Mouse (Mus musculus) limb, embryonic 15.5 days (tissue): ENCODE results near the gene Apbb2. TPM values are rescaled to one million over a fixed set of nuclear protein-coding genes. Genes with fewer than 3 reads are reported as not detected.

Source experiments
- ATAC-seq: fragments of 200-750 bp; cut with Nextera tagmentation; 2 replicates; pipeline ENCODE4 v1.8.0; 2017; ENCODE audit warnings: low read depth, moderate TSS enrichment; ENCODE audit not compliant: insufficient number of reproducible peaks, low FRiP score, low TSS enrichment
- H3K27ac ChIP-seq: fragments of 300-500 bp; sonication (generic); 2 replicates; pipeline ENCODE4 v1.5.1; 2015; ENCODE audit warnings: moderate library complexity, mild to moderate bottlenecking, inconsistent platforms
- H3K27me3 ChIP-seq: fragments of 300-500 bp; sonication (generic); 2 replicates; pipeline ENCODE4 v1.6.1; 2015; ENCODE audit warnings: inconsistent platforms
- H3K36me3 ChIP-seq: fragments of 300-500 bp; sonication (generic); 2 replicates; pipeline ENCODE4 v1.6.1; 2015; ENCODE audit warnings: inconsistent platforms
- H3K4me1 ChIP-seq: fragments of 300-500 bp; sonication (generic); 2 replicates; pipeline ENCODE4 v1.6.1; 2015; ENCODE audit warnings: inconsistent platforms
- H3K4me2 ChIP-seq: fragments of 300-500 bp; sonication (generic); 2 replicates; pipeline ENCODE4 v1.6.1; 2015; ENCODE audit warnings: mild to moderate bottlenecking, inconsistent platforms
- H3K4me3 ChIP-seq: fragments of 300-500 bp; sonication (generic); 2 replicates; pipeline ENCODE4 v1.5.1; 2015; ENCODE audit warnings: mild to moderate bottlenecking, inconsistent platforms
- H3K9ac ChIP-seq: fragments of 300-500 bp; sonication (generic); 2 replicates; pipeline ENCODE4 v1.6.1; 2015; ENCODE audit warnings: inconsistent platforms
- H3K9me3 ChIP-seq: fragments of 300-500 bp; sonication (generic); 2 replicates; pipeline ENCODE4 v1.6.1; 2016; ENCODE audit warnings: inconsistent platforms
- WGBS: fragments of 180-500 bp; shearing (Covaris S2); methylation state at CpG from one replicate; pipeline ENCODE4 v1.1.7; 2015; 5-methylcytosine and 5-hydroxymethylcytosine counted together
- polyA plus RNA-seq: library from polyadenylated mRNA; unstranded; fragments of >200 nt; fragmentation: Nextera tagmentation; extraction: Ambion mirVana; gene quantifications from 2 replicates; pipeline ENCODE4 v1.2.1, GENCODE M21; 2015

Apbb2 gene
- polyA plus RNA-seq, 1 experiment from 2014 or later = 43.2 TPM

DNA sequence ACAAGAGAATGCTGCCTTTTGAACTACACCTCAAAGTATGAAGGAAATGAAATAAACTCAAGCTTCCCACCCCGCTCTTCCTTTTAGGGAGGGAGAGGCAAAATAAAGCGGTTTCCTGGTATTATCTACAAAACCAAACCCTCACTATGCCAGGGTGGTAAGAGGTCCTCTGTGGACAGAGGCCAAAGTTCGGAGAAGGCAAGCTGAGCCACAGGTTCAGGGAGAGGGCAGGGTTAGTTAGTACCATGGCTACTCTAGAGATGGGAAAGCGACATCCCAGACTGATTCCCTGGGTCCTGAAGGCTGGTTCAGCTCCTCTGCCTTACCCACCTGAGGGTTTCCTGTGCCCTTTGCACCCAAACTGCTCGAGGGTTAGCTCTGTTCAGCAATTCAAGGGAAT lies 159.7 kb downstream of the Apbb2 start:
- Histone ChIP-seq H3K4me1 (0 out of 2 replicates have a peak, but pooled peaks cover 5% of the 10 kb centered on the region), H3K4me2 (no peak overlapping the region), H3K4me3 (no peak overlapping the region), H3K9ac (no peak overlapping the region), H3K27ac (no peak overlapping the region), H3K27me3 (no peaks in the 10 kb centered on the region), H3K9me3 (no peaks in the 10 kb centered on the region), H3K36me3 (0 out of 2 replicates have a peak, but pooled peaks cover 7% of the 10 kb centered on the region)
- ATAC-seq = no peak
- 78% methylated on average over 5 of the region's 5 CpGs for WGBS

DNA sequence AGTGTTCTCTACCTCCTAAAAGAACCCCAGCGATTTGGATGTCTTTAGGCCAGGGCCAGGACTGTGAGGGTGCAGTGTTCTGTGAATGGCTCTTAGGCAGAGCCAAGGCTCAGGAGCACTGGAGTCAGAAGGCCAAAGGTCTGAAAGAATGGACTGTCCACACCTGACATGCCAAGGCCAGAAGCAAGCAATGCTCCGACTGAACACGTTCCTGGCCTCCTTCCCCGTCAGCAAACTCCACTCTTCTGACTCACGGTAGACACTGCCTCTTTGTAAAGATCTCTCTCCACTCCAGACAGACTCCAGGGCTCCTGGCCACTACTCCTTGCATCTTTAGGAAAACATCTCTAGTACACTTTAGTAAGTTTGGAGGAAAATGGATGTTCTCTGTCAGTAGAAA lies 163.3 kb downstream of the Apbb2 start:
- H3K27me3 ChIP-seq = no peaks in the 10 kb centered on the region
- 0 out of 2 replicates have a peak, but pooled peaks cover 5% of the 10 kb centered on the region for H3K4me1 ChIP-seq
- H3K9me3 ChIP-seq = no peaks in the 10 kb centered on the region
- ATAC-seq = no peak
- no peak overlapping the region for H3K9ac ChIP-seq
- no peak overlapping the region for H3K4me3 ChIP-seq
- H3K4me2 ChIP-seq = no peak overlapping the region
- peaks cover 13% of the 10 kb centered on the region for H3K36me3 ChIP-seq
- no peak overlapping the region for H3K27ac ChIP-seq
- 84% methylated on average over 5 of the region's 5 CpGs for WGBS

DNA sequence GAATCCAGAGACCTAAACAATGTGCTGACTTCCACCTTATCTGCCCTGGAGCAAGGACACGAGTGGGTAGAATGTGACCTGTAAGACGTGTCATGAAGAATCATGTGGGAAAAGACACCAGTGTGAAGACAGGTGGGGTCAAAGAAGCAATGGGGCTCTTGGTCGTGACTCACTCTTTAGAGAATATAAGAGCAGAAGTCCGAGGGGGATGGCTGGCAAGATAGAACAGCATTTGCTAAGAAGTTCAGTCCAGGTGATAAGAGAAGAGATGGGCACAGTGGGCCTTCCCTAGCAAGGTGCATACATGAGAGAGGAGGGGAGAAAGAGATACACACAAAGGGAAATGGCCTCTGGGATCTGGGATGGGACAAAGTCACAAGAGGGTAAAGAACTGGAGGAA lies 163.8 kb downstream of the Apbb2 start:
- no peak overlapping the region for H3K27ac ChIP-seq
- H3K4me2 ChIP-seq = no peak overlapping the region
- 0 out of 2 replicates have a peak, but pooled peaks cover 5% of the 10 kb centered on the region for H3K4me1 ChIP-seq
- no peak for ATAC-seq
- H3K27me3 ChIP-seq = no peaks in the 10 kb centered on the region
- no peak overlapping the region for H3K4me3 ChIP-seq
- peaks cover 15% of the 10 kb centered on the region for H3K36me3 ChIP-seq
- H3K9me3 ChIP-seq = no peaks in the 10 kb centered on the region
- 82% methylated on average over 4 of the region's 4 CpGs for WGBS
- H3K9ac ChIP-seq = no peak overlapping the region

DNA sequence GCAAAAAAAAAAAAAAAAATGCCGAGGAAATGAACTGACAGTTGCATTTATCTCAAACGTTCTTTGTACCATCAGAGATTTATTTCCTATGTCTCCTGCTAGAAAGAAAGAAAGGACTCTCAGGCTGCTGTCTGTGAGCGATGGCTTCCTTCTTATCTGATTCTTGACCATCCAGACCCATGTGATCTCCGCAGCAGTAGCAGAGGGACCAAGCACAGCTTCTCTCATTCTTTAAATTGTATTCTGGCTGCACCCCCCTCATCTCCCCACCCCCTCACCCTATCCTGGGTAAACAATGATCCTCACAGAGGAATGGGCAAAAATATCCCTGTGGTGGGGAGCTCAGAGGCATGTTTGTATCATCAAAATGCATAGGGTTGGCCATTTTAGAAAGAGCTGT lies 165.5 kb downstream of the Apbb2 start:
- H3K4me3 ChIP-seq = no peak overlapping the region
- H3K9me3 ChIP-seq = no peaks in the 10 kb centered on the region
- H3K4me1 ChIP-seq = 0 out of 2 replicates have a peak, but pooled peaks cover 2% of the 10 kb centered on the region
- no peak for ATAC-seq
- H3K27ac ChIP-seq = no peak overlapping the region
- 64% methylated on average over 4 of the region's 4 CpGs for WGBS
- H3K4me2 ChIP-seq = no peak overlapping the region
- no peaks in the 10 kb centered on the region for H3K27me3 ChIP-seq
- H3K36me3 ChIP-seq = peaks cover 15% of the 10 kb centered on the region
- H3K9ac ChIP-seq = no peak overlapping the region

DNA sequence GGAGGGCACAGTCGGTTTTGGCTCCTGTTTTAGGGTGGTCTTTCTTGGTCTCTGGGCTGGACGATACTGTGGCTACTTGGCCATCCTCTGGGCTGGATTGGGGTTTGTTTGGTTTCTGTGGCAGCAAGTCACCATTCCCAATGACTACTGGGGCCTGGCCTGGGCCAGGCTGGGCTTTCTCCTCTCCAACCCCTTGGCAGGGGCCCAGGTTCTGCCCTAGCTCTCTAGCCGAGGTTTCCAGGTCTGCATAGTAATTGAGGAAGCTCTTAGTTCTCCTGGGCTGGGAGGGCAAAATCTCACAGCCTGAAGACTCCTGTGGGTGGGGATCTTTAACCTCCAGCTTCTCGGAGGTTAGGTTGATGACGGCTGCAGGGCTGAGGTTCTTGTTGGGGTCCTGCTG lies 167.0 kb downstream of the Apbb2 start:
- whole genome bisulfite sequencing = 79% methylated on average over 5 of the region's 5 CpGs
- Histone ChIP-seq H3K9ac (no peak overlapping the region), H3K36me3 (peaks cover 15% of the 10 kb centered on the region), H3K4me2 (no peak overlapping the region), H3K27ac (no peak overlapping the region), H3K4me1 (0 out of 2 replicates have a peak, but pooled peaks cover 2% of the 10 kb centered on the region), H3K9me3 (no peaks in the 10 kb centered on the region), H3K4me3 (no peak overlapping the region), H3K27me3 (no peaks in the 10 kb centered on the region)
- no peak for ATAC-seq

DNA sequence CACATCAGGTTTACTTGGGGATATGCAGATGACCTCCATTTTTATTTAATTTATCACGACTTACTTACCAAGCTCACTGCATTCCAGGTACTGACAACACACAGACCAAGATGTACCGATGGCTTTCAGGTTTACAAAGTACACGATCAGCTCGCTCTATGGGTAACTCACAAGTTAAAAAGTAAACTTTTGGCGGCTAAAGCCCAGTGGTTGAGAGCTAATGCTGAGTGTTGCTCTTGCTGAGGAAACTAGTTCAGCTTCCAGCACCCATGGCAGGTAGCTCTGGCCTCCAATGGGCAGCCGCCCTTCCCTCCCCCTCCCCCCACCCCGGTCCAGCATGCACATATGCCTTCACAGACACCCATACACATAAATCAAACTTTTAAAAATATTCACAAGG lies 173.1 kb downstream of the Apbb2 start:
- Histone ChIP-seq H3K4me3 (no peak overlapping the region), H3K4me2 (no peak overlapping the region), H3K9ac (no peak overlapping the region), H3K4me1 (no peaks in the 10 kb centered on the region), H3K27me3 (no peaks in the 10 kb centered on the region), H3K27ac (no peak overlapping the region), H3K36me3 (peaks cover 5% of the 10 kb centered on the region; the same call in 1 of the 2 replicates), H3K9me3 (no peaks in the 10 kb centered on the region)
- WGBS = 88% methylated on average over 7 of the region's 7 CpGs
- ATAC-seq = no peak

DNA sequence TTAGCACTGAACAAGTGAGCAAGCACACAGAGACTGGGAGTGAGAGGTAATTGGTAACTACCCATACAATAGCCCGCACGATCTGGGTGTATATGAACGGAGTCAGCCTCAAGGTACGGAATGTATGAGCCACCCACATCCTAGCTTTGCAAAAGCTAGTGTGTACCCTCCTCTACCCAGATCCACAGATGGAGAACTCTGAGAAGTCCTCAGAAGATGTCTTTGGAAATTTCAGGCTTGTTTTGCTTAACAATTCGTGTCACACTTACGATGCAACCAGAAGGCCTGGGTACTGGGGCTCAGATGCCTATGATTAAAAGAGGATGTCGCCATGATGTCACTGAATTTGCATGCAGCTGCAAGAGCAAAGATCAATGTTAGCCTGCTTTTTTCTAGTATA lies 176.3 kb downstream of the Apbb2 start:
- 92% methylated on average over 7 of the region's 7 CpGs for WGBS
- H3K4me3 ChIP-seq = no peak overlapping the region
- H3K36me3 ChIP-seq = no peaks in the 10 kb centered on the region
- H3K4me2 ChIP-seq = no peak overlapping the region
- H3K9ac ChIP-seq = no peak overlapping the region
- H3K4me1 ChIP-seq = no peaks in the 10 kb centered on the region
- ATAC-seq = no peak
- H3K9me3 ChIP-seq = no peaks in the 10 kb centered on the region
- H3K27me3 ChIP-seq = no peaks in the 10 kb centered on the region
- H3K27ac ChIP-seq = no peak overlapping the region

DNA sequence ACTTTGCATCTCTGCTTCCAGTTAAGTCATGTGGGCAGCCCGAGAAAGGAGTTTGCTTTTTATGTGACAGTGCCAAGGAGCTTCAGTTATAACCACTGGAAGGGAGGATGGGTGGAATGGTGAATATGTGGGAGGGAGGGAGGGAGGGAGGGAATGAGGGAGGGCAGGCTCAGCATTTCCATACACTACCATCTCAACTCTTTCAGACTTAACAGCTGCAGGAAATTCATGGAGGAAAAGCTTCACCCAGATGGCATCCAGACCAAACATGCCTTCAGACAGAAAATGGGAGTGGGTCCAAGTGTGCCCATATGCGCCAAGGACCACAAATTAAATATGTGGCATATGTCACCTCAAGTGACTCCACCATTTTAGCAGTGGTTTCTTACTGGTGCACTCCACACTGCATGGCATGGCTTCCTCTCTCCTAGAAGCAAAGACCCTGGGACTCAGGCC lies 181.8 kb downstream of the Apbb2 start:
- 0 out of 2 replicates have a peak, but pooled peaks have one; percentile 58 for ATAC-seq
- peak overlapping the region; percentile 43 for H3K27ac ChIP-seq
- no peaks in the 10 kb centered on the region for H3K4me1 ChIP-seq
- no peaks in the 10 kb centered on the region for H3K27me3 ChIP-seq
- WGBS = 49% methylated on average over 2 of the region's 2 CpGs
- no peaks in the 10 kb centered on the region for H3K36me3 ChIP-seq
- no peak overlapping the region for H3K4me2 ChIP-seq
- no peak overlapping the region for H3K9ac ChIP-seq
- no peak overlapping the region for H3K4me3 ChIP-seq
- H3K9me3 ChIP-seq = no peaks in the 10 kb centered on the region

DNA sequence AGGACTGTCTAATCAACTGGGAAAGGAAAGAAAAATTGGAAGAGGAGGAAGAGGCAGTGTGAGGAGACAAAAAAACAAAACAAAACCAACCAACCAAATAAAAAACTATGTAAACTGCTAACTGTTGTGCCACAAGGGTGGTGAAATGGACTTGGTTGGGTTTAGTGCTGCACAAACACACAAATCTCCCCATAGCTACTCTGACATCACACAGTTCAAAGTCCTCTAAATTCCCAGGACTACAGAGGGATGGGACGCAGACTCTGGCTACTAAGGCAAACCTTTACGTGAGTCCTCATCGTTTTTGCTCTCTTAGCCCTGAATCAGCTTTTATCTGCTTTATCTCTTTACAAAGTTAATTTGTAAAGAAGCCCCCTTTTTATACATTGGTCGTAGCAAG lies 183.4 kb downstream of the Apbb2 start:
- H3K9me3 ChIP-seq = no peaks in the 10 kb centered on the region
- H3K4me2 ChIP-seq = no peak overlapping the region
- H3K36me3 ChIP-seq = no peaks in the 10 kb centered on the region
- 90% methylated on average over 4 of the region's 4 CpGs for WGBS
- no peak overlapping the region for H3K4me3 ChIP-seq
- no peak overlapping the region for H3K27ac ChIP-seq
- H3K27me3 ChIP-seq = no peaks in the 10 kb centered on the region
- no peaks in the 10 kb centered on the region for H3K4me1 ChIP-seq
- no peak overlapping the region for H3K9ac ChIP-seq
- no peak for ATAC-seq

DNA sequence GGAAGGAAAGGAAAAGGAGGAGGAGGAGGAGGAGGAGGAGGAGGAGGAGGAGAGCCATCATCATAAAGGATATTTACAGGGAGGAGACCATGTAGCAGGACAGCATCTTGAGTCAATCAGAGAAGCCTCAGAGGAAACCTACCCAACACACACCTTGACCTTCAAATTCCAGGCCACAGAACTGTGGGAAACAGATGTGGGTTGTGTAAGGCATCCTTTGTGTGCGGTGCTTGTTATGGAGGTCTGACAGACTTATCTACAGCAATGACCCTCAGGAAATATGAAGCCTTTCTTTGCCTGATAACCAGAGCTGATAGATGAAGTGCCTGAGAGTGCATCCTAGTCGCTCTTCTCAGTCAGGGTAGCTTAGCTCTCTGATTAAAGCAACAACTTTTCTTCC lies 189.5 kb downstream of the Apbb2 start:
- no peak overlapping the region for H3K4me3 ChIP-seq
- no peaks in the 10 kb centered on the region for H3K36me3 ChIP-seq
- no peak for ATAC-seq
- no peak overlapping the region for H3K9ac ChIP-seq
- H3K27me3 ChIP-seq = no peaks in the 10 kb centered on the region
- H3K4me1 ChIP-seq = peaks cover 7% of the 10 kb centered on the region; the same call in 1 of the 2 replicates
- H3K4me2 ChIP-seq = no peak overlapping the region
- no peak overlapping the region for H3K27ac ChIP-seq
- 70% methylated on average over 2 of the region's 2 CpGs for WGBS
- no peaks in the 10 kb centered on the region for H3K9me3 ChIP-seq

DNA sequence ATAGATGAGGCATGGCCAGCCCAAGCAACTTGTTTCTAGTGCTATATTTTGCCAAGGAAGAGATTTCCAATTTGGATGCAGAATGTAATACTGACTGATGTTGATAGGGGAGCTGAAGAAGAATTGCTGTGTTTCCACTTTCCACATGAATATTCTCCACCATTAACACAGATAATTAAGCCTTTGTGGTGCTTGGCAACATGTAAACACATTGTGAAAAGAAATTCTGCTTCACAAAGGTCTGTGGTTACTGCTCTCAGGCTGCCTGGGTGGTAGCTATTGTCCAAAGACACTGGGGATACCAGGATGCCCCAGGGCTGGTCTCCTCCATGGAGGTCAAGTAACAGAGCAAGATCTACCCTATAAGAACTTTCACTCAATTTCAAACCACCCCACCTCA lies 190.5 kb downstream of the Apbb2 start:
- ATAC-seq = no peak
- no peak overlapping the region for H3K4me3 ChIP-seq
- no peak overlapping the region for H3K4me2 ChIP-seq
- H3K9ac ChIP-seq = no peak overlapping the region
- H3K27ac ChIP-seq = no peak overlapping the region
- no peaks in the 10 kb centered on the region for H3K27me3 ChIP-seq
- H3K36me3 ChIP-seq = no peaks in the 10 kb centered on the region
- peaks cover 7% of the 10 kb centered on the region; the same call in 1 of the 2 replicates for H3K4me1 ChIP-seq
- H3K9me3 ChIP-seq = no peaks in the 10 kb centered on the region

DNA sequence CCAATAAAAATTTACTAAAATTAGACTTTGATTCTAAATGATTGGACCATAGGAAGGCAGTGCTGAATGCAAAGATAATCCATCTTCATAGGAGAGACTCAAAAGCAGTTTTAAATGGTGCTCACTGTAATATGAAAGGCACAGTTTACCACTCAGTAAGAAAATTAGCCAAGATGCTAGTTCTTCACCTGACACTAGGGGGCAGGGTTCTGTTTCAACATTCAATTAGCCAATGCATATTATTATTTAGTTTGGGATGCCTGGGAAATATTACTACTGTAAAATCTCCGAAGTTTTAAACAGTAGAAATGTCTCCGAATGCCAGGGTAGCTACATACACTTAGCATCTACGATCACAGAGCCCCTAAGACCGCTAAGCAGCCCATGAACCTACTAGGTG lies 194.7 kb downstream of the Apbb2 start:
- no peaks in the 10 kb centered on the region for H3K9me3 ChIP-seq
- no peak overlapping the region for H3K9ac ChIP-seq
- WGBS = 65% methylated on average over 4 of the region's 4 CpGs
- H3K27me3 ChIP-seq = no peaks in the 10 kb centered on the region
- H3K4me1 ChIP-seq = peaks cover 7% of the 10 kb centered on the region; the same call in 1 of the 2 replicates
- ATAC-seq = no peak
- no peak overlapping the region for H3K4me2 ChIP-seq
- no peak overlapping the region for H3K27ac ChIP-seq
- no peak overlapping the region for H3K4me3 ChIP-seq
- no peaks in the 10 kb centered on the region for H3K36me3 ChIP-seq

DNA sequence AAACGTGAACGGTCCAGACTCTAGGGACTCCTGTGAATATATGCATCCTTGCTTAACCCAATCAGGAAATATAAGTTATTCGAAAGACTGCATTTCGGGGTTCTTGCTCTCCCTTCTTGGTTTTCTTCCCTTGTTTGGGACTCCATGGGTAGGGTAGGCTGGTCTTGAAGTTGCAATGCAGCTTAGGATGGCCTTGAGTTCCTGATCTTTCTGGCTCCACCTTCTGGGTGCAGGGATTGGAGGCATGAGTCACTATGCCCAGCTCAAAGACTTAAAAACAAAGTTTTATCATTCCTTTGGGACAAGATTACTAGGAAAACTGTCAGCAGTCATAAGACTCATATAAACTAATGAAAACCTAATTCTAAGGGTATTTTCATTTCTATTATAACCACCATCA lies 195.1 kb downstream of the Apbb2 start:
- Histone ChIP-seq H3K36me3 (no peaks in the 10 kb centered on the region), H3K4me2 (no peak overlapping the region), H3K4me1 (peaks cover 7% of the 10 kb centered on the region; the same call in 1 of the 2 replicates), H3K27me3 (no peaks in the 10 kb centered on the region), H3K9ac (no peak overlapping the region), H3K4me3 (no peak overlapping the region), H3K9me3 (no peaks in the 10 kb centered on the region), H3K27ac (no peak overlapping the region)
- no peak for ATAC-seq
- 91% methylated on average over 4 of the region's 4 CpGs for WGBS
